Mouse (Mus musculus) liver, adult (tissue): Measurements from ENCODE around the gene Lyar.
A peak's percentile ranks its signal among the peaks of the same experiment; 100 is the strongest.

Experiments used
- GATA4 ChIP-seq: IDR thresholded peaks from 2 replicates; pipeline ENCODE4 v1.6.1; 2014; ENCODE audit warnings: mild to moderate bottlenecking, low read length; ENCODE audit not compliant: insufficient replicate concordance

Gene Lyar

GRCm38 (mm10) chr5:38235422-38235821 is 15.2 kb downstream of the Lyar start:
- TF ChIP-seq GATA4: no peak

GRCm38 (mm10) chr5:38236627-38237026 is 16.4 kb downstream of the Lyar start:
- no peak for TF ChIP-seq GATA4

- no peak for TF ChIP-seq GATA4
These were observed 20.6 kb downstream of the Lyar start for GRCm38 (mm10) chr5:38240727-38241472.

- no peak for TF ChIP-seq GATA4
These were observed 21.2 kb downstream of the Lyar start for GRCm38 (mm10) chr5:38241473-38241834.

GRCm38 (mm10) chr5:38241966-38242365 is 21.7 kb downstream of the Lyar start:
- no peak for TF ChIP-seq GATA4

- TF ChIP-seq GATA4: no peak
These were observed 34.9 kb downstream of the Lyar start for GRCm38 (mm10) chr5:38255195-38255594.

GRCm38 (mm10) chr5:38255644-38256043 is 35.4 kb downstream of the Lyar start:
- TF ChIP-seq GATA4: peak; percentile 87; the same call in 1 of the 2 replicates

GRCm38 (mm10) chr5:38256551-38256950 is 36.3 kb downstream of the Lyar start:
- TF ChIP-seq GATA4: no peak

- TF ChIP-seq GATA4: no peak
These were observed 37.9 kb downstream of the Lyar start for GRCm38 (mm10) chr5:38258034-38258772.

GRCm38 (mm10) chr5:38258773-38259146 is 38.5 kb downstream of the Lyar start:
- no peak for TF ChIP-seq GATA4

GRCm38 (mm10) chr5:38259455-38260106 is 39.3 kb downstream of the Lyar start:
- TF ChIP-seq GATA4: no peak

GRCm38 (mm10) chr5:38260107-38260682 is 39.9 kb downstream of the Lyar start, which contains the start of gene Tmem128:
Tmem128 (plus strand) TSS chr5:38260185.
- TF ChIP-seq GATA4: no peak; the same call in 1 of the 2 replicates

GRCm38 (mm10) chr5:38270942-38271341 is 50.7 kb downstream of the Lyar start:
- no peak for TF ChIP-seq GATA4

GRCm38 (mm10) chr5:38273831-38274230 is 53.6 kb downstream of the Lyar start:
- TF ChIP-seq GATA4: no peak

- TF ChIP-seq GATA4: no peak
These were observed 55.5 kb downstream of the Lyar start, which contains the start of gene Otop1 for GRCm38 (mm10) chr5:38275771-38276170. Otop1 (plus strand) TSS chr5:38275972.
